Mouse (Mus musculus) small intestine, adult 2 months (tissue): ENCODE results near the gene Pde6d.

Experiments used
- CTCF ChIP-seq: fragments of 200-500 bp; IDR thresholded peaks from 2 replicates; pipeline ENCODE4 v1.5.1; 2012; ENCODE audit warnings: low read depth, mild to moderate bottlenecking, control low read depth, inconsistent platforms, low read length, moderate library complexity, mixed read lengths; ENCODE audit not compliant: insufficient replicate concordance, insufficient read length; ENCODE audit errors: extremely low read depth
- POLR2A ChIP-seq: fragments of 200-500 bp; IDR thresholded peaks from 2 replicates; pipeline ENCODE4 v1.6.1; 2012; ENCODE audit warnings: low read depth, mild to moderate bottlenecking, control low read depth, inconsistent platforms, low read length, moderate library complexity

DNA sequence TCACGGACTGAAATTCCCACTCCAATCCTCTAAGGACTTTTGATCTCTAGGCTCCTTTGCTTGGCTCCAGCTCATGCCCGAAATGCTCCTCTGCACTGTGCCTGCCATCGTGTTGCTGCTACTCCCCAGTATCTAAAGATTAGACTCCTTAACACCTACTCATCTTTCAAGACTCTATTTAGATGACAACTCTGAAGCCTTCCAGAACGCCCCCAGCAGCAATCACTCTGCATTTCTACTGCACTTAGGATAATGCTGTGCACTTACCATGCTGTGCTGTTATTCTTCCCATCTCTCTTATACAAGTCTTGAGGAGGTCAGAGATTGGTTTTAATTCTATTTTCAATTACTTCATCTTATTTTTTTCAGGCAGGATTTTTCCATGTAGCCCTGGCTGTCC, 10.5 kb downstream of the Pde6d start:
- TF ChIP-seq CTCF (no peak), POLR2A (no peak)
